Mouse (Mus musculus): ENCODE data around the gene 1700057G04Rik. TPM values are rescaled to one million over a fixed set of nuclear protein-coding genes. Genes with fewer than 3 reads are reported as not detected.

1700057G04Rik gene
- not detected in 2 replicates for polyA plus RNA-seq (2012)

DNA sequence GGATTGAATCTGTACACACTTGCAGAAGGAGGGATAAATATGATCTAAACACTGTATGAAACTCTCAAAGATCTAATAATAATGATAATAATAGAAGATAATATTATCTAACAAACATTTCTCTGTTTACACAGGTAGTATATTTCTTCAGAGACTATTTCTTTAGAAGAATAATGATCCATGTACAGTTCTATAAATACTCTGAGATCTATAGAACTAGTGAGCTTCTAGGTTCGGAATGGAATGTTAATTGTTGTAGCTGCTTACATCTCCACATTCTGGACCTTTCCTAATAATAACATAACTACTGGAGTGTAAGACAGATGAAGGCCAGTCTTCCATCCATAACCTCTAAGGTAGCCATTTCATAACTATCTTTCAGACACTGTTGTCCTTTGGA is at the start of gene 1700057G04Rik:
Gene 1700057G04Rik, plus strand, starts transcription at position 301 of the 400 bp plus-strand sequence.

DNA sequence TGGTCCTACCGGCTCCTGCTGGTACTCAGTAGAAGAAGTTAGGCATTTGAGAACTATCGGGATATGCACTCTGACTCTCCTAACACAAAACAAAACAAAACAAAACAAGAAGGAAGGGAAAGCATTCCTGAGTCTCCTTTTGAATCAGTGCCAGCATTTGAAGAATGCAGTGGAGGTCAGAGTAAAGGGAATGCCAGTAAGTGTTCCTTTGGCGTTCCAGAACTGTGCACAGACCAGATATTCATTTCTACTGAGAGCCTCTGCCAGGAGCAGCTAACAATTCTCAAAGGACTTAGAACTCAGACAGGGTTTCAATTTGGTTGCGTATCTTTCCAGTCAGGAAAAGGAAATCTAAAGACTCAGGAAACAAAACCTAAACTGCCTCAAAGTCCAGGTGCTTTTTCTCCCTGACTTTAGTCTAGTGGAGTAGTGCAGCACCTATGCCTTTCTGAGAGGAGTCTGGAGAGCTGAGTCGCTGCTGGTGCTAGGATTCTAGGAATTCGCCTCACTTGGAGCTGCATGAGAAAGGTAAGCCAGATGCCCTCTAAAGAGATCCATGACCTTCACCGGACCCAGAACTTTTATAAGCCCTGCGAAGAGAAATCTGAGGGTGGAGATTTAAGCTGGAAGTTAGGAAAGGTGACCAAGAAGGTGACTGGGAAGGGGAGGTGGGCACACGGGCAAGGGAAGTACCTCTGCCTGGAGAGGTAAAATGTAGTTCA is 33.5 kb upstream of the 1700057G04Rik start, which contains the start of gene Plscr2:
Gene Plscr2, plus strand, starts transcription at position 117 of the 722 bp plus-strand sequence.

Other genes with a start within 250 kb of the 1700057G04Rik start
- gene Plscr5, start 116.4 kb upstream of the 1700057G04Rik start, polyA plus RNA-seq (2012), result not detected in 2 replicates
- 38.8 and 42.7 TPM in 2 replicates for gene Plscr1, start 59.6 kb upstream of the 1700057G04Rik start, polyA plus RNA-seq (2012)
- not detected in 2 replicates for gene Plscr2, start 33.8 kb upstream of the 1700057G04Rik start, polyA plus RNA-seq (2012)
- 0.68 and 1.3 TPM in 2 replicates for gene Plscr4, start 148.0 kb downstream of the 1700057G04Rik start, polyA plus RNA-seq (2012)
- gene Plod2, start 232.8 kb downstream of the 1700057G04Rik start, polyA plus RNA-seq (2012), result 0.14 and 0.45 TPM in 2 replicates